Mouse (Mus musculus) left cerebral cortex, postnatal 10 days (tissue): ENCODE results near the gene Cblb. TPM values are rescaled to one million over a fixed set of nuclear protein-coding genes. Genes with fewer than 3 reads are reported as not detected.

Experiments used
- DNase-seq, 2 experiments: peaks; one replicate each; pipeline ENCODE4 v3.0.0; 2021 to 2022; ENCODE audit warnings: low spot score in 2 of 2, mixed read lengths in 1 of 2; ENCODE audit errors: extremely low spot score in 1 of 2
- intact Hi-C: fragments of 180-260 bp; cut with DNase I; formaldehyde crosslinking; loops from one replicate; pipeline ENCODE4 v1.15.1; 2025
- total RNA-seq, 2 experiments: library from RNA; stranded (reverse); gene quantifications; 2 replicates each; pipeline ENCODE4 v1.2.3; 2021

Cblb gene
- total RNA-seq, 2 experiments from 2014 or later = 22.4 to 25.5 TPM

GRCm38 (mm10) chr16:52229930-52230329, 198.9 kb downstream of the Cblb start:
- DNase-seq = no peak
- intact Hi-C loops = no loop called here

GRCm38 (mm10) chr16:52242144-52242543, 211.1 kb downstream of the Cblb start:
- DNase-seq = no peak
- intact Hi-C loops = no loop called here

- no peak for DNase-seq
- intact Hi-C loops = no loop called here
These were observed 212.5 kb downstream of the Cblb start for GRCm38 (mm10) chr16:52243421-52243973.

GRCm38 (mm10) chr16:52250196-52250595, 219.2 kb downstream of the Cblb start:
- DNase-seq = no peak

GRCm38 (mm10) chr16:52250935-52251334, 219.9 kb downstream of the Cblb start:
- intact Hi-C loops = no loop called here
- no peak for DNase-seq

More at GRCm38 (mm10) chr16:52250196-52250595, 219.2 kb downstream of the Cblb start:
- intact Hi-C loops = no loop called here
